Mouse (Mus musculus): ENCODE measurements around the gene Gpank1. TPM values are rescaled to one million over a fixed set of nuclear protein-coding genes. Genes with fewer than 3 reads are reported as not detected.
A peak's percentile ranks its signal among the peaks of the same experiment; 100 is the strongest.

Gene Gpank1
- polyA plus RNA-seq (2012; fragmentation: generic; extraction: Trizol), result 17.4 TPM

DNA sequence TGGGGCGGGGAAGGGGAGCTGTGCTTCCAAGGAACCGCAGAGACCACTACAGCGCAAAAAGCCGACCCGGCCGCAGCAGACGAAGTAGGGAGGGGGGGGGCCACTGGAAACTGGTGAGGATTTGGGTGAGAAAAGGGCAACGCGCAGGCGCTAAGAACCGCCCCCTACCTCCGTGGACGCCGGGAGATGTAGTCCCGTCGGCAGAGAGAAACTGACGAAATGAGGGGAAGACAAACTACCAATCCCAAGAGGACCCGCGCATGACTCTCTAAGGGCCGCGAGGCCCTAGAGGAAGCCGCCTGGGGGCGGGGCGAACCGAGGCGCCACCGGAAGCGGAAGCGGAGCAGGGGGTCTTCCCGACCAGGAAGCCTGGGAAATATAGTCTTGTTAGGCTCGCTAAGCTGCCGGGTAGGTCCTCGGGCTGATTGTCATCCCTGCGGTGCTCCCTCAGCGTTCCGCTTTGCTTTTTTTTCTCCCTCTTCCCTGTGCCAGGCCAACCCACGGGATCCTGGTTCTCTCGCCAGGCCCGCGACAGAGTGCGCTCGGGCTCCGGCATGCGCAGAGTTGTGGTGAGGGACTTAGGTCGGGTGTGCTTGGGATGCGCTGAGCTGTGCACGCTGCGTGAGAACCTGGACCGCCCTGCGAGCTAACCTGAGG lies at the start of gene Gpank1:
Gene Gpank1 (plus strand): TSS at position 313 of the 657 bp plus-strand sequence.
- peak within 1 kb of the TSS; percentile 97 for H3K4me3 ChIP-seq
- peaks cover 7% of the 10 kb centered on the region for H3K36me3 ChIP-seq (ENCODE audit: control insufficient read depth, insufficient read depth)
- H3K27me3 ChIP-seq (ENCODE audit: control insufficient read depth, insufficient read depth, insufficient read length), result no peaks in the 10 kb centered on the region
- H3K4me2 ChIP-seq (ENCODE audit: low read depth), result peak within 1 kb of the TSS; percentile 97
- peaks cover 30% of the 10 kb centered on the region for H3K79me2 ChIP-seq (ENCODE audit: control insufficient read depth, insufficient read depth)
- TF ChIP-seq TCF12 (IDR thresholded peaks at IDR 0.05; ENCODE audit: insufficient read depth, poor library complexity, severe bottlenecking) (no peak), CEBPB (IDR thresholded peaks at IDR 0.05; ENCODE audit: insufficient read depth, poor library complexity, severe bottlenecking) (no peak), POLR2A (IDR thresholded peaks at IDR 0.05; ENCODE audit: insufficient read length, low read depth) (peak; percentile 51), SRF (IDR thresholded peaks at IDR 0.05; ENCODE audit: control insufficient read depth, insufficient read length, low read depth) (peak; percentile 38), MYOG (IDR thresholded peaks at IDR 0.05; ENCODE audit: control insufficient read depth in 1 of 3, insufficient read depth in 1 of 3, insufficient read length in 2 of 3, low read depth in 2 of 3) (no peak), E2F4 (IDR thresholded peaks at IDR 0.05; ENCODE audit: insufficient read depth) (no peak), POLR2AphosphoS2 (IDR thresholded peaks at IDR 0.05; ENCODE audit: insufficient read length, low read depth) (peak; percentile 41)
- H3ac ChIP-seq (ENCODE audit: control insufficient read depth, insufficient read length), result peak within 1 kb of the TSS; percentile 66

DNA sequence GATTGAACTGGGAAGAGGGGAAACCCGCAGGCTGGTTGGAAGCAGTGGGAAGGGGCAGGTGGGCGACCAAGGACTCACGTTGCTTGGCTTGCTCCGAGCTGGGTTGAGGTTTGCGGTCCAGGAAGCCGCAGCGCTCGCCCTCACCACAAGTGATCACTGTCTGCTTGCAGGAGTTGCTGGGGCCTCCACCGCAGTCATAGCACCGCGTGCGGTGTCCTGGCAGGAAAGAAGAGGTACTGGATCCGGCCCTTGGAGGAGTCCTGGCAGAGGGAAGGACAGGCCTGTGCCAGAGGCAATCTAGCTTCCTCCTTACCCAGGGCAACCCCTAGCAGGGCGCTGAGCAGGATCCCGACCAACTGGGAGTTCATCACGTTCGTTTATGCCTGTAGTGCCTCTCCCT lies 47.2 kb upstream of the Gpank1 start:
- Histone ChIP-seq H3K4me3 (no peak overlapping the region), H3K36me3 (ENCODE audit: control insufficient read depth, insufficient read depth) (no peaks in the 10 kb centered on the region), H3K79me2 (ENCODE audit: control insufficient read depth, insufficient read depth) (no peaks in the 10 kb centered on the region), H3K4me2 (ENCODE audit: low read depth) (no peak overlapping the region), H3ac (ENCODE audit: control insufficient read depth, insufficient read length) (no peak overlapping the region), H3K27me3 (ENCODE audit: control insufficient read depth, insufficient read depth, insufficient read length) (peaks cover 9% of the 10 kb centered on the region)
- TF ChIP-seq REST (IDR thresholded peaks at IDR 0.05; ENCODE audit: insufficient read depth, insufficient read length) (no peak), TCF12 (IDR thresholded peaks at IDR 0.05; ENCODE audit: insufficient read depth, poor library complexity, severe bottlenecking) (no peak), E2F4 (IDR thresholded peaks at IDR 0.05; ENCODE audit: insufficient read depth) (no peak), POLR2A (IDR thresholded peaks at IDR 0.05; ENCODE audit: insufficient read length, low read depth) (no peak), SRF (IDR thresholded peaks at IDR 0.05; ENCODE audit: control insufficient read depth, insufficient read length, low read depth) (no peak), CEBPB (IDR thresholded peaks at IDR 0.05; ENCODE audit: insufficient read depth, poor library complexity, severe bottlenecking) (no peak), MAX (IDR thresholded peaks at IDR 0.05; ENCODE audit: low read depth) (no peak), POLR2AphosphoS2 (IDR thresholded peaks at IDR 0.05; ENCODE audit: insufficient read length, low read depth) (no peak), MYOD1 (IDR thresholded peaks at IDR 0.05; ENCODE audit: control insufficient read depth in 1 of 3, insufficient read length in 2 of 3, low read depth in 2 of 3) (no peak), USF1 (IDR thresholded peaks at IDR 0.05; ENCODE audit: low read depth) (no peak), TCF3 (IDR thresholded peaks at IDR 0.05; ENCODE audit: insufficient read length, low read depth) (no peak), MYOG (IDR thresholded peaks at IDR 0.05; ENCODE audit: control insufficient read depth in 1 of 3, insufficient read depth in 1 of 3, insufficient read length in 2 of 3, low read depth in 2 of 3) (no peak)

GRCm38 (mm10) chr17:35076507-35077176 lies 44.6 kb upstream of the Gpank1 start, which contains the start of gene Ly6g6e:
Gene Ly6g6e (plus strand): TSS chr17:35076902.
- Histone ChIP-seq H3K79me2 (ENCODE audit: control insufficient read depth, insufficient read depth) (no peaks in the 10 kb centered on the region), H3ac (ENCODE audit: control insufficient read depth, insufficient read length) (no peak within 1 kb of the TSS), H3K4me2 (ENCODE audit: low read depth) (no peak within 1 kb of the TSS), H3K36me3 (ENCODE audit: control insufficient read depth, insufficient read depth) (no peaks in the 10 kb centered on the region), H3K4me3 (no peak within 1 kb of the TSS), H3K27me3 (ENCODE audit: control insufficient read depth, insufficient read depth, insufficient read length) (peaks cover 9% of the 10 kb centered on the region)
- TF ChIP-seq MYOD1 (IDR thresholded peaks at IDR 0.05; ENCODE audit: control insufficient read depth in 1 of 3, insufficient read length in 2 of 3, low read depth in 2 of 3) (no peak), E2F4 (IDR thresholded peaks at IDR 0.05; ENCODE audit: insufficient read depth) (no peak), USF1 (IDR thresholded peaks at IDR 0.05; ENCODE audit: low read depth) (no peak), SRF (IDR thresholded peaks at IDR 0.05; ENCODE audit: control insufficient read depth, insufficient read length, low read depth) (no peak), MYOG (IDR thresholded peaks at IDR 0.05; ENCODE audit: control insufficient read depth in 1 of 3, insufficient read depth in 1 of 3, insufficient read length in 2 of 3, low read depth in 2 of 3) (no peak), CEBPB (IDR thresholded peaks at IDR 0.05; ENCODE audit: insufficient read depth, poor library complexity, severe bottlenecking) (no peak), REST (IDR thresholded peaks at IDR 0.05; ENCODE audit: insufficient read depth, insufficient read length) (no peak), TCF3 (IDR thresholded peaks at IDR 0.05; ENCODE audit: insufficient read length, low read depth) (no peak), POLR2AphosphoS2 (IDR thresholded peaks at IDR 0.05; ENCODE audit: insufficient read length, low read depth) (no peak), POLR2A (IDR thresholded peaks at IDR 0.05; ENCODE audit: insufficient read length, low read depth) (no peak), TCF12 (IDR thresholded peaks at IDR 0.05; ENCODE audit: insufficient read depth, poor library complexity, severe bottlenecking) (no peak), MAX (IDR thresholded peaks at IDR 0.05; ENCODE audit: low read depth) (no peak)

DNA sequence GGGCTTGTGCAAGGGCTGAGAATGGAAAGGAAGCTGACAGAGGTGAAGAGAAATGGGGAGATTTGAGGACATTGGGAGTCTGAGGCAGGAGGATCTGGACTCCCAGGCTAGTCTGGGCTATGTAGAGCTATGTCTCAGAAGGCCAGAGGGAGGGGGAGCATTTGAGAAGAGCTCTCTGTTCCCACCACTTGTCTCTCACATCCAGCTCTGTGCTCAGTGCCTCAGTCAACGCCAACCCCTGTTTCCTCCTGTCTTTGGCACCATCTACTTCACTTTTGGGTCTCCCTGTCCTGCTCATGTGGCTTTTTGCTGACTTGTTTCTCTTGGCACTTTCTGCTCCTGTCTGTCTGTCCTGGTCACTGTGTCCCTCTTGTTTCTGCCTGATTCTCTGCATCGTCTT lies 44.0 kb upstream of the Gpank1 start:
- no peak overlapping the region for H3ac ChIP-seq (ENCODE audit: control insufficient read depth, insufficient read length)
- TF ChIP-seq REST (IDR thresholded peaks at IDR 0.05; ENCODE audit: insufficient read depth, insufficient read length) (no peak), CEBPB (IDR thresholded peaks at IDR 0.05; ENCODE audit: insufficient read depth, poor library complexity, severe bottlenecking) (no peak), TCF12 (IDR thresholded peaks at IDR 0.05; ENCODE audit: insufficient read depth, poor library complexity, severe bottlenecking) (no peak), MYOG (IDR thresholded peaks at IDR 0.05; ENCODE audit: control insufficient read depth in 1 of 3, insufficient read depth in 1 of 3, insufficient read length in 2 of 3, low read depth in 2 of 3) (no peak), MYOD1 (IDR thresholded peaks at IDR 0.05; ENCODE audit: control insufficient read depth in 1 of 3, insufficient read length in 2 of 3, low read depth in 2 of 3) (no peak), TCF3 (IDR thresholded peaks at IDR 0.05; ENCODE audit: insufficient read length, low read depth) (no peak), SRF (IDR thresholded peaks at IDR 0.05; ENCODE audit: control insufficient read depth, insufficient read length, low read depth) (no peak), MAX (IDR thresholded peaks at IDR 0.05; ENCODE audit: low read depth) (no peak), USF1 (IDR thresholded peaks at IDR 0.05; ENCODE audit: low read depth) (no peak), POLR2A (IDR thresholded peaks at IDR 0.05; ENCODE audit: insufficient read length, low read depth) (no peak), POLR2AphosphoS2 (IDR thresholded peaks at IDR 0.05; ENCODE audit: insufficient read length, low read depth) (no peak), E2F4 (IDR thresholded peaks at IDR 0.05; ENCODE audit: insufficient read depth) (no peak)
- H3K4me2 ChIP-seq (ENCODE audit: low read depth), result no peak overlapping the region
- peaks cover 9% of the 10 kb centered on the region for H3K27me3 ChIP-seq (ENCODE audit: control insufficient read depth, insufficient read depth, insufficient read length)
- H3K79me2 ChIP-seq (ENCODE audit: control insufficient read depth, insufficient read depth), result no peaks in the 10 kb centered on the region
- no peaks in the 10 kb centered on the region for H3K36me3 ChIP-seq (ENCODE audit: control insufficient read depth, insufficient read depth)
- no peak overlapping the region for H3K4me3 ChIP-seq

All from myocyte (in vitro differentiated cells).